Mouse (Mus musculus) heart, adult 9 months (tissue): ENCODE data around the gene Treml1.

Experiments
- DNase-seq, 2 experiments: peaks; one replicate each; pipeline ENCODE4 v3.0.0; 2022; ENCODE audit warnings: low spot score in 2 of 2

Treml1 gene

GRCm38 (mm10) chr17:48409380-48410298 lies 49.9 kb downstream of the Treml1 start, which contains the start of the genes Nfya and Oard1:
TSS of gene Nfya (minus strand) at chr17:48409906.
TSS of gene Oard1 (plus strand) at chr17:48410014.
- DNase-seq, result peak; percentile 99 to 100

DNA sequence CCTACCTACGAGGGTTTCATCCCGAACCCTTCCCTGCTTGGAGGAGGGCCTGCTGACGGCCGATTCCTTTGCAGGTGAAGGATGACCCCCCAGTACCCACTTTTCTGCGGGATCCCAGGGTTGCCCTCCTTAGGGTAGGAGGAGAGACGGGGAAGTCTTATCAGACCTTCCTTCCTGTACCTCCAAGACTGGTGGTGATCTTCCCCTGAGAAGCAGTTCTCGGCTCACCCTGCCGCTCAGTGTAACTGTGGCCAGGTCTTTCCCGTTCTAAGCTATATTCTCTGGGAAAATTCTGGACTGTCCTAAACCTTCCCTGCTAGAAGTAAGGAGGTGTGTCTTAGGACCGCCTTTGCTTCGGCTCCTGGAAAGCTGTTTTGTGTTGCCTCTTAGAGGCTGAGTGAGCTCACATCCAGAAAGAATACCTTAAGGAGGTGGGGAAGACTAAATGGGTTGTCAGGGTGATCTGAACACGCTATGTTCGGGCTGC lies 50.6 kb downstream of the Treml1 start:
- no peak for DNase-seq

DNA sequence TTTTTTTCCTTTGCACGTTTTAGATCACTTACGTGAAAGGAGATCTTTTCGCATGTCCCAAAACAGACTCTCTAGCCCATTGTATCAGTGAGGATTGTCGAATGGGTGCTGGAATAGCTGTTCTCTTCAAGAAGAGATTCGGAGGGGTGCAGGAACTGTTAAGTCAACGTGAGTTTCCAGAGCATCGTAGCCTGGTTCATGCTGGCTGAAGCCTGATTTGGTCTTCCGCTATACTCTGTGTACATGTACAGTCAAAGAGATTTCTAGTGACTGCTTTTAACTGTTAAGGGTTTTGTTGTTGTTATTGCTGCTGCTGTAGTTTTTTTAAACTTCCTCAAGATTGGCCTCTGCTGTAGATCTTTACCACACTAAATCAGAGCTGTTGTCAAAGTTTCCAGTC lies 51.5 kb downstream of the Treml1 start:
- DNase-seq, result no peak

- peak in 1 of 2 experiments; percentile 42 for DNase-seq
Measured at GRCm38 (mm10) chr17:48416011-48416410, 56.3 kb downstream of the Treml1 start.
